Mouse (Mus musculus) yolk sac, embryonic 10.5 days (tissue): ENCODE data around the gene Tet2.
"Not testable (repeated sequence)": the region's sequence is repeated elsewhere in the genome, so short reads cannot be mapped to it uniquely, and the experiment has no call there.

ENCODE experiments used
- DNase-seq: peaks from one replicate; pipeline ENCODE4 v3.0.0-alpha.2; 2017; ENCODE audit warnings: low spot score

Gene Tet2

DNA sequence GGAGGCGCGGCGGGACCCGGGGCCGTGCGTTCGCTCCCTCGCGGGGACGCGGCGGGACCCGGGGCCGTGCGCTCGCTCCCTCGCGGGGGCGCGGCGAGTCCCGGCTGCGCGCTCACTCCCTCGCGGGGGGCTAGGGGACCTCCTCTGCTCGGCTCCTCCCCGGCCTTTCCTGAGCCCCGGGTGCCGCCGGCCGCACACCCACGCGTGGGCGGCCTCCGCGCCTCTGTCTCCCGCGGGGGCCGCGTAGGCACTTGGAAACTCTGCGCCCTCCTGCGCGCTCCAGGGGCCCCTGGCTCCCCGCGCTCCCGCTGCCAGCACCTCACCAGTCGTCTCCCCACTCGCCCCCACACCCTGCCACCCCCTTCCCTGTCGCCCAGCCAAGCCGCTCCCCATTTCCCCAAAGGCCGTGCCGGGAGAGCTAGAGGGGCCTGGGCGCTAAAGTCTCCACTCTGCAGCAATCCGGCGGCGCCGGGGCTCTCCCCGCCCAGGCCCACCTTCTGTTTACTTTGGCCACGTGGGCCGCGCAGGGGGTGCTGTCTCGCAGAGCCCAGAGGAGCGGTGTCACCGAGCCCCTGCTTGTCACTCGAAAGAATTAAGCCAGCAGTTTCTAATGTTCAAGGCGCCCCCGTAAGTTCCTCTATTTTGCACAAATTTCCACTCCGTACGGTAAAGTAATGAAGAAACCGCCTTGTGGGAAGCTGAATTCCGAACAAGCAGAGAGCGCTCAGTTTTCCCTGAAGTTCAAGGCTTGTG, at the start of gene Tet2:
Tet2 (minus strand) TSS at position 589 of the 753 bp plus-strand sequence.
- peak; percentile 75 for DNase-seq

- not testable (repeated sequence) for DNase-seq
Observed at GRCm38 (mm10) chr3:133592995-133593394, 48.1 kb upstream of the Tet2 start.

DNA sequence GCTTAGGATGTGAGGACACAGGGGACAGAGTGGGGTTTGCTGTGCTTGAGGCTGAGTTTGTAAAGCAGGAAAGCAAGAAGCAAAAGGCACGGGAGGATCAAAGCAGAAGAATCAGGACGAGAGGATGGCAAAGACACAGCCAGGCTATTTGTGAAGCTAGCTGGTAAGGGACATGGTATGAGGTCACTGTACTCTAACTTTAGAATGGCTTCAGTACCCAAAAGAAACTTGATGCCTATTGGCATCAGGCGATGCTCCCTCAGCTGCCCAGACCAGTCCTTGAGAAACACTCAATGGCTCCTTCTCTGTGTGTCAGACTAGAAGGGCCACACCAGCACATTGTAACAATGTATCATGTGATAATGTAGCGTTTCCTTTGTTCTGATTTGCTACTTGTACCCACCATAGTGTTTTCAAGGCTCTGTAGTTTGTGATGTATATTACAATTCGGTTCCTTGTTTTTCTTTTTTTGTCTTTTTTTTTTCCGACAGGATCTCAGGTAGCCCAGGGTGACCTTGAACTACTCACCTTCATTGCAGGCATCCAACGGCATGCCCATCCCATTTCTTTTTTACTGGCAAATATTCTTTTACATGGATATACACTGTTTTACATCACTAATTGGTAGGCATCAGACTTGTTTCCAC, 45.7 kb upstream of the Tet2 start:
- no peak for DNase-seq

GRCm38 (mm10) chr3:133585010-133585409, 40.1 kb upstream of the Tet2 start:
- DNase-seq: no peak

DNA sequence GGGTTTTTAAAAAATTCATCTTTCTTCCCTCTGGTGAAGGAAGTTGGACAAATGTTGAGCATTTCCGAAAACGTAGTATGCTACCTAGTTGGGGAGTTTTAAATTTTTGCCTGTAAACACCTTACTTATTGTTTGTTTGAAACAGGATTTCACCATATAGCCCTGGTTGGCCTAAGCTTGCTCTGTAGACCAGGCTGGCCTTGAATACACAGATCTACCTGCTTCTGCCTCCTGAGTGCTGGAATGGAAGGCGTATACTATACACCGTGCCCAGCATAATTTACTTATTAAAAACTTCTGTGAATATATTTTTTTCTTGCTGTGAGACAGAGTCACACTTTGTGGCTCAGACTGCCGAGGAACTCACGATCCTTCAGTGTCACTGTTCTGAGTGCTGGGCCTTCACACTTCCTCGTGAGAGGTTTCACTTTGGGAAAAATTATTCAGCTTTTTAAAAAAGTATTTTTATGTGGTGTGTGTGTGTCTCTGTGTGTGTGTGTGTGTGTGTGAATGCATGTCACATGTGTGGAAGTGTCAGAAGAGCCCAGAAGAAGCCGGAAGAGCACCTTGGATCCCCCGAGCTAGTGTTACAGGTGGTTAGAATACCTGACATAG, 38.6 kb upstream of the Tet2 start:
- DNase-seq: no peak

GRCm38 (mm10) chr3:133582969-133583368, 38.0 kb upstream of the Tet2 start:
- no peak for DNase-seq

DNA sequence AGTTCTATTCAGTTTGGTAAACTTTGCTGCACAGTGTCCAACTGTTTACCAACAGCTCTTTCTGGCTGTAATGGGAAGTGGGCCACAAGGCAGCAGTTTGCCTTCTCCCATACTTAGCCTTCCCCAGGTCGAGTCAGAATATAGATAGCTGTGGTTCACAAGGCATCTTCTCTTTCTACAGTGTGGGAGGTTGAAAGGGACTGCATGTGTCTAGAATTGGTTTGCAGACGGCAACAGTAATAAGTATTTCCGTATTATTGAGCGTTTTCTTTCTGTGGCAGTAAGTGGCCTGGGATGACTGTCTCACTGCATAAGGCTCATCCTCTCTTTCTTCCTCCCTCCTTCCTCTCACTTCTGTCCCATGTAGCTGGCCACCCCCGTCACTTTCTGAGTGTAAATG, 37.2 kb upstream of the Tet2 start:
- DNase-seq: no peak

- DNase-seq: no peak
Observed at GRCm38 (mm10) chr3:133581541-133581940, 36.6 kb upstream of the Tet2 start.

GRCm38 (mm10) chr3:133579671-133580070, 34.7 kb upstream of the Tet2 start:
- no peak for DNase-seq

DNA sequence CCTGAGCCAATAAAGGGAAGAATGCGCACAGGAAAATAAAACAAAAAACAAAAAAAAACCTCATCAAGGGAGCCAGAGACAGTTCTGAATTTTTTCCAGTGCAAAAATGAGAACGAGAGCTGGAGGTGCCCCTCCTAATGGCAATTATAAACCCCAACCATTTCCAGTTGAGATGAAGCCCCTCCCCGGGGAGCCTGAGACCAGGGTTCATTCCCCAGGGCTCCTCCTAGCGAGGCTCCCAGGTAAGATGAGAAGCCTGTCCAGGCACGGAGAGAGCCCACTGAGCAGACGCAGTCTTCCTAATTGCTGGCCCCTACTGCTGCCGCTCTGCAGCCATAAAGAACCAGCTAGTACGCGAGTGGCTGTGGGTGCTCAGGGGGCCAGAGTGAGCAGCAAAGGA, 34.2 kb upstream of the Tet2 start:
- no peak for DNase-seq

DNA sequence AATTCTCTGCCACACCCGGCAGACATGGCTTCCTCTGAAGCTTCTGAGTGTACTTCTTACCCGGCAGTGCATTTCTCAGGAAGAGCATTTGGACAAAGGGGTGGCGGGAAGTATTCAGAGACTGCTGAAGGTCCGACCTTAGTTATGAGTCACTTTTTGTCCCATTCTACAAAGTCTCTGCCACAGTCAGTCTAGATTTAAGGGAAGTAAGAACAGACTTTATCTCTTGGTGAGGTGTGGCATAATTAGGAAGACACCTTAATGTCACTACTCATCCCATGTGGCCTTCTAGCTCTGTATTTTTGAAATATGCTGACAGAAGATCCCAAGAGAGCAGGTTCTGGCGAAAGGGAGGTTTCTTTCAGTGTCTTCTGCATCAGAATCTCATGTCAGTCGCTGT, 30.0 kb upstream of the Tet2 start:
- DNase-seq: no peak

DNA sequence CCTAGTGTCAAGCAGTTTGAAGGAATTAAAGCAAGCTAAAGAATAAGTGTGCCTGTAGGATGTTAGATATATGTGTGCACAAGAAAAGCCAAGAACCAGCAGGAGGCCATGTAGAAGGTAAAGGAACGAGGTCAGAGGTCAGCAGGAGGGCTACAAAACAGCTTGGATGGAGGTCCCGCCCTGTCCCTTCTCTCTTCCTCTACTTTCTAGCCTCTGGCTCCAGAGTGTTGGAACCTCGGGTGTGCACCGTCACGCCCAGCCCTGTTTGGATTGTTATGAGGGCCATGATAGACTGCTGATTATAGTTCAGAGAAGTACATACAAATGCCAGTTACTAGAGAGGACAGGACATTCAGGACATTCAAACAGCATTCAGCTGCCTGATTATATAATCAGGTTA, 27.0 kb upstream of the Tet2 start:
- no peak for DNase-seq

- DNase-seq: no peak
Observed at GRCm38 (mm10) chr3:133563503-133564205, 18.7 kb upstream of the Tet2 start.

GRCm38 (mm10) chr3:133559413-133560114, 14.6 kb upstream of the Tet2 start:
- no peak for DNase-seq

DNA sequence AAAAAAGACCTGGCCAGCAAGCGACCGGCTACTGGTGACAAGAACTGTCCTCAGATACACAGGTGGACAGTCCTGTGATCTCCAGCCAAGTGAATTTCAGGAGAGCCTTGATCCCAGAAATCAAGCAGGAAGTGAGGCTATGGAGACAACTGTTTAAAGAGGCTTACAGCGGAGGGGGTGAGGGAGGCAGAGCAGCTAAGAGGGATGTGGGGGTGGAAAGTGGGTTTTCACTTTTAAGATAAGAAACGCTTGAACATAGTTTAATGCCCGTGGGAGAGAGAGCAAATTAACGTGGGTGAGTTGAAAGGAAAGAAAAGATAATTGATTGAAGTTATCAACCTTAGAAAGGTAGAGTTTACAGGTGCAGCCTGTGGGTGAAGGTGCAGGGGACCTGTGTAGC, 12.7 kb upstream of the Tet2 start:
- no peak for DNase-seq

DNA sequence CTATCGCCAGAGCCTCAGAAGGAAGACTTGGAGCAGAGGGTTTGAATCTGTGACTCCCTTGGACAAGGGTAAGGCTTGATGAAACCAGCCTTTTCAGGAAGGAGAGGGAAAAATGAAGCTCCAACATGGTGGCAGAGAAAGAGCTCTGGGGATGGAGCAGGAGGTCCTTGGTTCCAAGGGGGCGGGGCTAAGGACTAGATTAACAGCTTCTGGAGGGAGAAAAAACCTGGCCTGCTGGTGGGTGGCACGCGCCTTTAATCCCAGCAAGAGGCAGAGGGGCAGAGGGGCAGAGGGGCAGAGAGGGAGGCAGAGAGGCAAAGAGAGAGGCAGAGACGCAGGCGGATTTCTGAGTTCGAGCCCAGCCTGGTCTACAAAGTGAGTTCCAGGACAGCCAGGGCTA, 12.2 kb upstream of the Tet2 start:
- no peak for DNase-seq

DNA sequence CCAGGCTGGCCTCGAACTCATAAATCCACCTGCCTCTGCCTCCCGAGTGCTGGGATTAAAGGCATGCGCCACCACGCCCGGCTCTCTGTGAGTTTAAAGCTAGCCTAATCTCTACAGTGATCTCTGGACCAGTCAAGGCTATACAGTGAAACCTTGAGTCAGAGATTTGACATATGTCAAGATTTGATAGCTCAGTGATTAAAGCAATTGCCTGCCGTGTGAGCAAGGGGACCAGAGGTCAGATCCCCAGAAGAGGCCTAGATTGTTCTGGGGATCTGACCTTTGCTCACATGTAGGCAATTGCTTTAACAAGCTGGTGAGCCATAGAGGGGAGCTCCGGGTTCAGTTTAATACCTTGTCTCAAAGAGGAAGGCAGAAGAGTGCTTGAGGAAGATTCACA, 10.4 kb upstream of the Tet2 start:
- DNase-seq: no peak

DNA sequence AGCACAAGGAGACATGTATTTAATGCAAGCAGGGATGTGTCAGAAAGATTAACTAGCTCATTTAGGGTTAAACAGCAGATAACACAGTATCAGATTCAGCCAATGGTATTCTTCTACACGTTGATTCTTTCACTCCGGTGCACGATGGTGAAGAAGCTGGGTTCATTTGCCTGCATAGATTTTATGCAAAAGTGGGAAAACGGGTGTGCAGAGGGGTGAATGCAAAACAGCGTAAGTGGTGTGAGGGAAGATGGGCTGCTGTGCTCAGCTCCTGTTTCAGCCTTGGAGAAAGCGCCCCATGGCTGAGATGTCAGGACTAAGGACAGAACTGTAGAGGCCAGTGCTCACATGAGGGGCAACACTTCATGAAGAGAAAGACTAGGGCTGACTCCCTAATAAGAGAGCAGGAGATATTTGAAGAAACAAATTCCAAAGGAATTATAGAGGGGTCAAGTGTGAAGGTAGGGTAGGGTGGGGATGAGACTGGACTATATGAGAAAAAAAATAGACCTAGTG, 9.7 kb upstream of the Tet2 start:
- DNase-seq: no peak

- no peak for DNase-seq
Observed at GRCm38 (mm10) chr3:133554092-133554491, 9.2 kb upstream of the Tet2 start.

DNA sequence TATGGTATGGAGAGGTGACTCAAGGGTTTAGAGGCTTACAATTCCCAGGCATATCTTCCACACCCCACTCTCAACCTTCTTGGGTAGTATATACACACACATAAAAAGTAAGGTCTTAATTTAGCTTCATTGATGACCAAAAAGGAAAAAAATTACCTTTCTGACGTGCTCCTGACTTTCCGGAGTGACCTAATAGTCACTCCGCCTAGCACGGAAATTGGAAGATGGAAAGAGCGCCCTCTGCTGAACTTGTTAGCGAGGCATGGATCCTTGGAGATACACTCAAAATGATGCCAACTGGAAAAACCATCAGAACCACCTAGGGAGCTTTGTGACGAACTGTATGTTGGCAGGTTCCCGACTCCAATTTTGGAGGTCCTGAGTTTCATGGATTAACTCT, 7.0 kb upstream of the Tet2 start:
- no peak for DNase-seq

DNA sequence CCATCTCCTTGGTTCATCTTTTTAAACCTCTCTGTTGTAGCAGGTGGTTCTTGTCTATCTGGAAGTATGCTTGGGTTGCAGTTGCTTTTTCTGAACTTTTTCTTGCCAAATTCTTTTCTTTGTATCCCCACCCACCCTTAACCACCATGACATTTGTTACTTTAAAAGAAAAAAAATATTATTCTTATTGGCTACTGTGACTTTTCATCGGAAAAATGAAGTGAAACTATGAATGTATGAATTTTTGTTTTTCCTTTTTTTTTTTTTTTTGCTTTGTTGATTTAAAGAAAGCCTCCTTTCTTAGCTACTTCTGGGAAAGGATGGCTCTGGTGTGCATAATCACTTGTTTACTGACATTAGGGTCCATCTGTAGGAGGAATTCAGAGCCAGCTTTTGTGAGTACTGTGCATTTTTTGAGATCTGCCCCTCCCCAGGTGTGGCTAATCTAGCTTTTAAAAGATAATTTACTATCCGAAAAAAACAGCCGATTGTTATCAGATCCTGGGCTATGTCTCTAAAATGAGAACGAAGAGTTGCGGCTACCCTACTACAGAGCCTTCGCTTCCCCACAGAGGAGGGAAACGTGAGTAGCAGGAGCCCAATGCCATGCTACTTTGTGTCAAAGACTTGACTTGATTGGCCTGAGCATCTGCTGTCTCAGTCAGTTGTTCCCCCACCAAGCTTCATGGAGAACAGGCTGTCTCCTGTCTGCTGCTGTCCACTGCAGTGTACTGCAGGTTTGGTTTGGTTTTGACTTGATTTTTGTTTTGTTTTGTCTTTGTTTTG, 4.6 kb upstream of the Tet2 start:
- DNase-seq: no peak
